Mouse (Mus musculus): ENCODE measurements around the gene Trip4. TPM values are rescaled to one million over a fixed set of nuclear protein-coding genes. Genes with fewer than 3 reads are reported as not detected.

Trip4 gene
- total RNA-seq (2021): 10 to 100 TPM; 13.4 to 13.8 TPM
- long read RNA-seq, experiment 1, transcript Trip4-201 (13 exons, 1,999 nt): major isoform, 22 of 32 reads
- long read RNA-seq, experiment 1, transcript Trip4-203 (12 exons, 3,915 nt): minor isoform, 7 of 32 reads
- long read RNA-seq, experiment 1, partial matches to known transcripts: 1 of 32 reads
- long read RNA-seq, experiment 1, other reads (novel, unspliced or antisense): 2 of 32 reads
- long read RNA-seq, experiment 2, transcript Trip4-203 (12 exons, 3,915 nt): minor isoform, 5 of 19 reads
- long read RNA-seq, experiment 2, transcript Trip4-201 (13 exons, 1,999 nt): major isoform, 10 of 19 reads
- long read RNA-seq, experiment 2, partial matches to known transcripts: 3 of 19 reads
- long read RNA-seq, experiment 2, other reads (novel, unspliced or antisense): 1 of 19 reads

- DNase-seq (ENCODE audit: low spot score): peak; percentile 96
Observed at GRCm38 (mm10) chr9:65908394-65909300, at the start of gene Trip4, which contains the start of gene Csnk1g1. Gene Trip4 (minus strand): TSS chr9:65908794. Gene Csnk1g1 (plus strand): TSS chr9:65908924.

- no peak for DNase-seq (ENCODE audit: low spot score)
Observed at GRCm38 (mm10) chr9:65951082-65951587, 42.5 kb upstream of the Trip4 start.

- no peak for DNase-seq (ENCODE audit: low spot score)
Observed at GRCm38 (mm10) chr9:65937566-65937965, 29.0 kb upstream of the Trip4 start.

GRCm38 (mm10) chr9:65929826-65930225, 21.2 kb upstream of the Trip4 start:
- DNase-seq (ENCODE audit: low spot score): no peak

GRCm38 (mm10) chr9:65928456-65928855, 19.9 kb upstream of the Trip4 start:
- DNase-seq (ENCODE audit: low spot score): no peak

- DNase-seq (ENCODE audit: low spot score): no peak
Observed at GRCm38 (mm10) chr9:65917015-65917414, 8.4 kb upstream of the Trip4 start.

- DNase-seq (ENCODE audit: low spot score): no peak
Observed at GRCm38 (mm10) chr9:65913976-65914375, 5.4 kb upstream of the Trip4 start.

- no peak for DNase-seq (ENCODE audit: low spot score)
Observed at GRCm38 (mm10) chr9:65909837-65910236, 1.2 kb upstream of the Trip4 start.

GRCm38 (mm10) chr9:65909301-65909801, 757 bp upstream of the Trip4 start:
- peak; percentile 40 for DNase-seq (ENCODE audit: low spot score)

- no peak for DNase-seq (ENCODE audit: low spot score)
Observed at GRCm38 (mm10) chr9:65903419-65903818, 5.2 kb downstream of the Trip4 start.

- DNase-seq (ENCODE audit: low spot score): no peak
Observed at GRCm38 (mm10) chr9:65902879-65903278, 5.7 kb downstream of the Trip4 start.

GRCm38 (mm10) chr9:65896977-65897376, 11.6 kb downstream of the Trip4 start:
- no peak for DNase-seq (ENCODE audit: low spot score)

- DNase-seq (ENCODE audit: low spot score): no peak
Observed at GRCm38 (mm10) chr9:65891126-65891525, 17.5 kb downstream of the Trip4 start.

- peak; percentile 52 for DNase-seq (ENCODE audit: low spot score)
Observed at GRCm38 (mm10) chr9:65890143-65890628, 18.4 kb downstream of the Trip4 start, which contains the start of gene Pclaf. Gene Pclaf (plus strand): TSS chr9:65890237.

GRCm38 (mm10) chr9:65884564-65885315, 23.9 kb downstream of the Trip4 start:
- DNase-seq (ENCODE audit: low spot score): peak; percentile 90

GRCm38 (mm10) chr9:65859656-65860055, 48.9 kb downstream of the Trip4 start:
- DNase-seq (ENCODE audit: low spot score): no peak

GRCm38 (mm10) chr9:65850203-65850602, 58.4 kb downstream of the Trip4 start:
- DNase-seq (ENCODE audit: low spot score): no peak

- DNase-seq (ENCODE audit: low spot score): no peak
Observed at GRCm38 (mm10) chr9:65848154-65848553, 60.4 kb downstream of the Trip4 start.

- DNase-seq (ENCODE audit: low spot score): no peak
Observed at GRCm38 (mm10) chr9:65844421-65845165, 64.0 kb downstream of the Trip4 start.

- no peak for DNase-seq (ENCODE audit: low spot score)
Observed at GRCm38 (mm10) chr9:65839841-65840240, 68.8 kb downstream of the Trip4 start.
